Mouse (Mus musculus) liver, adult 2 months (tissue): ENCODE data around the gene Igf1r.
"Not testable (repeated sequence)": the region's sequence is repeated elsewhere in the genome, so short reads cannot be mapped to it uniquely, and the experiment has no call there.

ENCODE experiments used
- CTCF ChIP-seq: fragments of 200-500 bp; IDR thresholded peaks from 2 replicates; pipeline ENCODE4 v1.5.1; 2011; ENCODE audit warnings: low read depth, low read length, control low read depth
- POLR2A ChIP-seq: fragments of 200-500 bp; IDR thresholded peaks from 2 replicates; pipeline ENCODE4 v1.6.1; 2011; ENCODE audit warnings: low read length, control low read depth; ENCODE audit not compliant: insufficient read depth; ENCODE audit errors: extremely low read depth

- TF ChIP-seq CTCF, POLR2A: not testable (repeated sequence)
Measured at GRCm38 (mm10) chr7:68283133-68283520, 330.5 kb downstream of the Igf1r start.
